Mouse (Mus musculus) brain, embryonic 14.5 days (tissue): ENCODE measurements at regions not wholly inside any gene's neighbourhood (a gene's known extent, or its start where the extent isn't known, plus 50 kb on each side); places are given as distances from the start of the nearest gene placed in this dataset.

Source experiments
- CTCF ChIP-seq: fragments of 200-500 bp; IDR thresholded peaks from 2 replicates; pipeline ENCODE4 v1.5.1; 2012; ENCODE audit warnings: inconsistent platforms, mild to moderate bottlenecking, moderate library complexity, borderline replicate concordance; ENCODE audit not compliant: insufficient read depth, insufficient read length; ENCODE audit errors: extremely low read depth
- POLR2A ChIP-seq: fragments of 200-500 bp; IDR thresholded peaks from 2 replicates; pipeline ENCODE4 v1.6.1; 2012; ENCODE audit warnings: mild to moderate bottlenecking, inconsistent platforms, borderline replicate concordance; ENCODE audit not compliant: poor library complexity, insufficient read depth, insufficient read length, severe bottlenecking; ENCODE audit errors: extremely low read depth

DNA sequence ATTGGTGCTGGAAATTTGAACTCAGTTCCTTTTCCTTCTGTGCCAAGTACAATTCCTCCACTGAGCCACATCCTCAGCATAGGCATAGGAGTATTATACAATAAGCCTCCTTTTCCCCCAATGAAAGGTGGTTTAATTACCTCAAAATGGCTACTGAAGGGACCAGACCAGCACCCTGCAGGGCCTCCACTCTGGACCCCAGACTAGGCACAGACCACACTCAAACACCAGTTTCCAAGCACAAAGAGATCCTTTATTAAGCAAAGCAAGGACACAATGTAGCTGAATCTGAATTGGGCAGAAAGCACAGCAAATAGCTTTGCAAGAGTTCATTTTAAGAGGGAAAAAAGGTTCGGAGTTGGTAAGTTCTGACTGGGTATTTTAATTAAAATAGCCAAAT lies 299.5 kb downstream of the Jrkl start:
- no peak for TF ChIP-seq CTCF
- TF ChIP-seq POLR2A: no peak
